Mouse (Mus musculus) spleen, adult 2 months (tissue): ENCODE measurements around the gene Cdc40. TPM values are rescaled to one million over a fixed set of nuclear protein-coding genes. Genes with fewer than 3 reads are reported as not detected.

Experiments
- DNase-seq, 2 experiments: peaks; one replicate each; pipeline versions ENCODE4 v3.0.0 to v3.0.0-alpha.2; 2012 to 2021; ENCODE audit warnings: low spot score in 2 of 2, low read depth in 1 of 2
- H3K27ac ChIP-seq: fragments of 200-500 bp; 2 replicates; pipeline ENCODE4 v1.5.1; 2012; ENCODE audit warnings: low read length, inconsistent platforms; ENCODE audit not compliant: insufficient read depth
- H3K27me3 ChIP-seq: fragments of 200-500 bp; 2 replicates; pipeline ENCODE4 v1.6.1; 2012; ENCODE audit warnings: mild to moderate bottlenecking, moderate library complexity, low read length, inconsistent platforms; ENCODE audit not compliant: control insufficient read depth, insufficient read depth
- H3K36me3 ChIP-seq: fragments of 200-500 bp; 2 replicates; pipeline ENCODE4 v1.6.1; 2012; ENCODE audit warnings: mild to moderate bottlenecking, low read length, inconsistent platforms; ENCODE audit not compliant: control insufficient read depth, insufficient read depth
- H3K4me1 ChIP-seq: fragments of 200-500 bp; 2 replicates; pipeline ENCODE4 v1.6.1; 2011; ENCODE audit warnings: inconsistent platforms; ENCODE audit not compliant: control insufficient read depth, insufficient read depth, insufficient read length
- H3K4me3 ChIP-seq: fragments of 200-500 bp; 2 replicates; pipeline ENCODE4 v1.5.1; 2011; ENCODE audit warnings: mild to moderate bottlenecking, inconsistent platforms; ENCODE audit not compliant: insufficient read depth, insufficient read length; ENCODE audit errors: extremely low read depth
- CTCF ChIP-seq: fragments of 200-500 bp; IDR thresholded peaks from 2 replicates; pipeline ENCODE4 v1.5.1; 2011; ENCODE audit warnings: mild to moderate bottlenecking, inconsistent platforms; ENCODE audit not compliant: insufficient read depth, insufficient read length, insufficient replicate concordance; ENCODE audit errors: extremely low read depth
- POLR2A ChIP-seq: fragments of 200-500 bp; IDR thresholded peaks from 2 replicates; pipeline ENCODE4 v1.6.1; 2011; ENCODE audit warnings: low read depth, low read length, inconsistent platforms
- WGBS: fragments of 180-500 bp; shearing (Covaris S2); methylation state at CpG from one replicate; pipeline ENCODE4 v1.1.7; 2018; 5-methylcytosine and 5-hydroxymethylcytosine counted together
- polyA plus RNA-seq: library from polyadenylated mRNA; depleted of rRNA; stranded (reverse); fragments of >200 nt; gene quantifications from 2 replicates; pipeline ENCODE4 v1.2.3, GENCODE M21; 2012

Cdc40 gene
- polyA plus RNA-seq, 1 experiment: 13.5 TPM

GRCm38 (mm10) chr10:40906131-40906530 lies 23.0 kb upstream of the Cdc40 start:
- Histone ChIP-seq H3K36me3 (no peaks in the 10 kb centered on the region), H3K4me3 (no peak overlapping the region), H3K27me3 (no peaks in the 10 kb centered on the region), H3K27ac (no peak overlapping the region), H3K4me1 (no peaks in the 10 kb centered on the region)
- no peak for TF ChIP-seq CTCF
- TF ChIP-seq POLR2A: no peak
- WGBS: 78% methylated on average over 1 of the region's 1 CpGs
- DNase-seq: no peak

DNA sequence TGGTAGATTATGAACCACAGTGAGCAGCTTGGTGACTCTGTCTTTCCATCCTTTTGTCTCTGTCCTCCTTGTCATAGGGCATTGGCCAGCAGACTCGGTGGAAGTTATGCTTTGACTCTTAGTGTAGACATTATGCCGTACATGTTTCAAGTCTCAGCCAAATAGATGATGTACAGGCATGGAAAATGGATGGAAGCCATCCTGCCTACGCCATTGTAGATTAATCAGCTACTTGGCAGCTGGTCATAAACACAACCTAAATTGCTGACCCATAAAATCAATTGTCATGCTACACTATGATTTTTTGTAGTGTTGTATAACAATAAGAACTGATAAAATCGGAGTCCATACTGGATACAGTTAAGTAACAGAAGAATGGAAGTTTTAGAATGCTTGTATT lies 18.7 kb upstream of the Cdc40 start:
- DNase-seq: no peak
- no peaks in the 10 kb centered on the region for H3K36me3 ChIP-seq
- no peaks in the 10 kb centered on the region for H3K4me1 ChIP-seq
- no peak overlapping the region for H3K4me3 ChIP-seq
- TF ChIP-seq POLR2A (no peak), CTCF (no peak)
- 84% methylated on average over 4 of the region's 4 CpGs for WGBS
- no peak overlapping the region for H3K27ac ChIP-seq
- no peaks in the 10 kb centered on the region for H3K27me3 ChIP-seq

DNA sequence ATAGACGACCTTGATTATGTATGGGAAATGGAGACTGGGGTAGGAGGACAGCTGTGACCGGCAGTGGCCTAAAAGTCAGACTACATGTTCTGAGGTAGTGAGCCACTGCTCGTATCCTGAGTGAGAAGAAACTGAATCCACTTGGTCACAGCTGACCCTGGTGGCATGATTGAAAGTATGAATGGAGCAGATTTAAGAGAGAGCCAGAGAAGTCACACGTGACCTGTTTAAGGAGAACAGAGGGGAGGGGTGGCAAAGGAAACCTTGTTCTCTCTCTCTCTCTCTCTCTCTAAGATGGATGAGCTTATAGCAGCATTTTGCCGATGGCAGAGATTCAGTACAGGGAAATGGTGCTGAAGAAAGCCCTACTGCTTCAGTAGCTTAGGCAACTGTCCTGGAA lies 13.5 kb upstream of the Cdc40 start:
- no peaks in the 10 kb centered on the region for H3K4me1 ChIP-seq
- no peak for DNase-seq
- H3K27me3 ChIP-seq: no peaks in the 10 kb centered on the region
- TF ChIP-seq CTCF (no peak), POLR2A (no peak)
- no peaks in the 10 kb centered on the region for H3K36me3 ChIP-seq
- H3K4me3 ChIP-seq: no peak overlapping the region
- 74% methylated on average over 5 of the region's 5 CpGs for WGBS
- H3K27ac ChIP-seq: no peak overlapping the region

DNA sequence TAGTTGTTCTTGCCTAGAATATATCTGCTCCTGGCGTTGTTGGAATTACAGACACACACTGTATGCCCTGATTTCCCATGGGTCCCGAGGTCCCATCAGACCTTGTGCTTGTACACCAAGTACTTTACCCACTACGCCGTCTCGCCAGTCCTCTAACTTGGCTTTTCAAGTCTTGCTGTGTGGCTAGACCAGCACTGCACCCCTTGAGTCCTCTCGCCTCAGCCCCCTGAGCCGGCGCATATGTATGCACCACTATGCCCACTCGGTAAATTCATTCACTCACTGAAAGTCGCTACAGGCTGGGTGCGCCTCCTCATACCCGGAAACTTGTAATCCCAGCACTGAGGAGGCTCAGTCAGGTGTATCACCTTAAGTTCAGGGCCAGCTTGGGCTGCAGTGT lies 12.7 kb upstream of the Cdc40 start:
- TF ChIP-seq CTCF (no peak), POLR2A (no peak)
- 92% methylated on average over 12 of the region's 12 CpGs for WGBS
- Histone ChIP-seq H3K4me1 (no peaks in the 10 kb centered on the region), H3K27me3 (no peaks in the 10 kb centered on the region), H3K27ac (no peak overlapping the region), H3K36me3 (no peaks in the 10 kb centered on the region), H3K4me3 (no peak overlapping the region)
- DNase-seq: no peak

- TF ChIP-seq CTCF: no peak
- no peak for TF ChIP-seq POLR2A
- 81% methylated on average over 4 of the region's 4 CpGs for WGBS
- Histone ChIP-seq H3K4me3 (no peak overlapping the region), H3K27ac (no peak overlapping the region), H3K27me3 (peaks cover 8% of the 10 kb centered on the region), H3K4me1 (peaks cover 4% of the 10 kb centered on the region), H3K36me3 (no peaks in the 10 kb centered on the region)
- DNase-seq: no peak
Measured at GRCm38 (mm10) chr10:40889146-40889545, 6.0 kb upstream of the Cdc40 start.

DNA sequence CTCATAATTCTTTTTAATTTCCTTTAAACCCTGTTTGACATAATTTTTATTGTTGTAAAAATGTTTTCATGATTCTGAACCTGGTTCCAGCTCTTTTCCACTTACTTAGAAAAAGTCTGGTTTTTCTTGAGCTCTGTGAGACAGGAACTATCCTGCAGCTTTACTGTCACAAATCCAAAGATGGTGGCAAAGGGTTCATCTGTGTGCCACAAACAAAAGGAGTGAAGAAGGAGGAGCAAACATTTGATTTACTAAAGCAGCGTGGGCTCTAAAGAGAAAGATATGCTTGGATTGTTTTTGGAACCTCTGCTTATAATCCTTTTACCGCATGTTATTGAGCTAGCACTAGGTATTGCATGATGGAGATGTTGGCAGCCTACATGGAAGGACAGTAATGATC lies 4.2 kb upstream of the Cdc40 start:
- DNase-seq: no peak

GRCm38 (mm10) chr10:40885432-40885831 lies 2.3 kb upstream of the Cdc40 start:
- Histone ChIP-seq H3K27ac (no peak overlapping the region), H3K4me3 (no peak overlapping the region), H3K4me1 (peaks cover 10% of the 10 kb centered on the region), H3K27me3 (peaks cover 15% of the 10 kb centered on the region), H3K36me3 (no peaks in the 10 kb centered on the region)
- DNase-seq: no peak
- no peak for TF ChIP-seq POLR2A
- TF ChIP-seq CTCF: no peak
- 91% methylated on average over 7 of the region's 7 CpGs for WGBS

More for the DNA sequence above, 4.2 kb upstream of the Cdc40 start:
- H3K27me3 ChIP-seq: peaks cover 15% of the 10 kb centered on the region
- no peak overlapping the region for H3K27ac ChIP-seq
- H3K4me3 ChIP-seq: no peak overlapping the region
- 88% methylated on average over 2 of the region's 2 CpGs for WGBS
- no peak for TF ChIP-seq CTCF
- TF ChIP-seq POLR2A: no peak
- H3K36me3 ChIP-seq: no peaks in the 10 kb centered on the region
- peaks cover 6% of the 10 kb centered on the region for H3K4me1 ChIP-seq

DNA sequence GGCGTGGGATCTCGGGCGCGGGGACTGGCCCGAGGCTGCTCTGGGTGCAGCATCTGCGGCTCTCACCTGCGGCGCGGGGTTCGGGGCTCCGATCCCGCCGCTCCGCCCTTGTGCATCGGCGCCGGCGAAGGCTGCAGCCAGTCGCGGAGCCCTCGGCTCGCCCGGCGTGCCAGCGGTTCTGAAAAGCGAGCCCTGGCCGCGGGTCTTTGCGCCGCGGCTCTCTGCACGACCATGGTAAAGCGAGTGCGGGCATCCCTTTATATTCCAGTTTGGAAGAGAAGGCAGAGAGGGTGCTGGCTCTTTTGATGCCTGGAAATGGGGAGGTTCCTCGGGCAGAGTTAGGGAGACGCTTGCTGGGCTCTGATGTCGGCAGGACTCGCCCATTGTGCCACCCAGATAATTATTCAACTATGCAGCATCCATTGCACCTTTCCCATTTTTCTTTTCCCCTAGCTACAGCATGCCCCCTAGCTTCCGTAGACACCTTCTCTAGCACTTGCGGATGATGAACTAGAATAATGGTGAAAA lies 1.2 kb upstream of the Cdc40 start:
- Histone ChIP-seq H3K4me3 (peak overlapping the region; percentile 68; the same call in 1 of the 2 replicates), H3K36me3 (no peaks in the 10 kb centered on the region), H3K27me3 (peaks cover 15% of the 10 kb centered on the region), H3K27ac (no peak overlapping the region), H3K4me1 (peaks cover 10% of the 10 kb centered on the region)
- DNase-seq: peak in 1 of 2 experiments; percentile 5
- TF ChIP-seq CTCF: no peak
- no peak for TF ChIP-seq POLR2A
- WGBS: 1% methylated on average over 39 of the region's 40 CpGs
